ENCODE assay signal across 20 mouse cellular contexts in the genomic region with DNA sequence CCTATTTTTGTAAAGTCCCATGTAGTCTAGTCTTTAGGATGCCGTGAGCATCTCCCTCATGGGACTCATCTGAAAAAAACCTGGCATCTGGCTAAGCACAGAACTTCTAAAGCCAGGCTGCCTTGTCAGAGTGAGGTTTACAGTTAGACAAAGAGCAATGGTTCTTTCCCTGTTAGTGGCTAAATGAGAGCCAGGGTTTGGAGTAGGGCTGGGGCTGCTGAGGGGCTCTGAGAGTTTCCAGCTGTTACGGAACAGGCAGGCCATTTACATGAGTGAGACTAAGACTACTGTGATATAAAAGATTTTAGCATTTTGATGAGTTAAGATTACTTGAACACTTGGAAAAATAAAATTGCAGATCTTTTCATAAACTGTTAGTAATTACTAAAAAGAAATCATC.
DNase-seq lines count a peak whose midpoint lies in the region; ATAC-seq lines count a peak whose summit lies in the region.
"Had no signal": no experiment of that assay in that cellular context is flagged by ENCODE, and none has a peak within 500 bp of the region (broad histone marks: within the 10 kb centered on the region; RNA-seq: fewer than 3 reads in every experiment).

No protein-coding gene starts in this region.

- peak overlapping the region; percentile 40; the same call in 1 of the 2 replicates for H3K27ac ChIP-seq in embryonic facial prominence, embryonic 10.5 days (replicated peaks)
- H3K27ac ChIP-seq in limb, embryonic 13.5 days: no peak overlapping the region
- H3K27ac ChIP-seq: forebrain, embryonic 12.5 days; heart, embryonic 15.5 days; hindbrain, embryonic 13.5 days; liver, embryonic 15.5 days; midbrain, embryonic 13.5 days had no signal

- peak; percentile 57; the same call in 1 of the 2 replicates for ATAC-seq in limb, embryonic 13.5 days (ENCODE audit: low FRiP score, low read depth)
- ATAC-seq: midbrain, embryonic 13.5 days had no signal

- no peaks in the 10 kb centered on the region for H3K36me3 ChIP-seq in embryonic facial prominence, embryonic 10.5 days (replicated peaks)
- no peaks in the 10 kb centered on the region for H3K36me3 ChIP-seq in limb, embryonic 13.5 days
- H3K36me3 ChIP-seq: forebrain, embryonic 12.5 days; heart, embryonic 15.5 days; hindbrain, embryonic 13.5 days; liver, embryonic 15.5 days; midbrain, embryonic 13.5 days had no signal

- no peak overlapping the region for H3K4me3 ChIP-seq in embryonic facial prominence, embryonic 10.5 days
- no peak overlapping the region for H3K4me3 ChIP-seq in limb, embryonic 13.5 days
- H3K4me3 ChIP-seq: forebrain, embryonic 12.5 days; heart, embryonic 15.5 days; hindbrain, embryonic 13.5 days; liver, embryonic 15.5 days; midbrain, embryonic 13.5 days had no signal

- WGBS in embryonic facial prominence, embryonic 10.5 days: 52% methylated on average over 2 of the region's 2 CpGs
- WGBS in limb, embryonic 13.5 days: 29% methylated on average over 2 of the region's 2 CpGs

- H3K9ac ChIP-seq in limb, embryonic 13.5 days: no peak overlapping the region
- H3K9ac ChIP-seq: forebrain, embryonic 12.5 days; heart, embryonic 15.5 days; hindbrain, embryonic 13.5 days; liver, embryonic 15.5 days; midbrain, embryonic 13.5 days had no signal

- peak; percentile 10 for DNase-seq in kidney, postnatal 10 days
- no peak for DNase-seq in kidney, adult 9 months
- peak; percentile 45 for DNase-seq in embryo, embryonic 10.5 days (ENCODE audit: low spot score)
- DNase-seq in embryonic facial prominence, embryonic 10.5 days (ENCODE audit: low spot score): peak; percentile 31
- DNase-seq in right cerebral cortex, postnatal 36 days (ENCODE audit: low spot score in 2 of 2): no peak
- DNase-seq in cerebellum, adult 9-11 months: no peak
- DNase-seq: adrenal gland, adult 2 months; cerebellum, adult 11-12 months; cerebellum, postnatal 14 days; heart, postnatal 36 days; kidney, adult 11 months; liver; lung, postnatal 14 days; thymus, postnatal 25 days had no signal

- H3K27me3 ChIP-seq in embryonic facial prominence, embryonic 10.5 days (replicated peaks; ENCODE audit: low read depth, poor library complexity, severe bottlenecking): no peaks in the 10 kb centered on the region
- no peaks in the 10 kb centered on the region for H3K27me3 ChIP-seq in limb, embryonic 13.5 days
- H3K27me3 ChIP-seq: forebrain, embryonic 12.5 days; heart, embryonic 15.5 days; hindbrain, embryonic 13.5 days; liver, embryonic 15.5 days; midbrain, embryonic 13.5 days had no signal

- H3K4me2 ChIP-seq in limb, embryonic 13.5 days (replicated peaks): no peak overlapping the region
- H3K4me2 ChIP-seq: forebrain, embryonic 12.5 days; heart, embryonic 15.5 days; hindbrain, embryonic 13.5 days; liver, embryonic 15.5 days; midbrain, embryonic 13.5 days had no signal

- H3K4me1 ChIP-seq in embryonic facial prominence, embryonic 10.5 days: peaks cover 15% of the 10 kb centered on the region
- peaks cover 9% of the 10 kb centered on the region for H3K4me1 ChIP-seq in limb, embryonic 13.5 days
- H3K4me1 ChIP-seq: heart, embryonic 15.5 days; liver, embryonic 15.5 days had no signal

- no peaks in the 10 kb centered on the region for H3K9me3 ChIP-seq in embryonic facial prominence, embryonic 10.5 days
- H3K9me3 ChIP-seq in limb, embryonic 13.5 days: no peaks in the 10 kb centered on the region
- H3K9me3 ChIP-seq: forebrain, embryonic 12.5 days; heart, embryonic 15.5 days; hindbrain, embryonic 13.5 days; liver, embryonic 15.5 days; midbrain, embryonic 13.5 days had no signal

Comparison
In these comparisons a context has a peak if more than half of its experiments do, and no peak if none do; other contexts are left out.
1. DNase-seq: peak in kidney, postnatal 10 days (single experiment), embryo, embryonic 10.5 days (single experiment) and embryonic facial prominence, embryonic 10.5 days (single experiment); none in kidney, adult 9 months (single experiment), right cerebral cortex, postnatal 36 days (0 of 2) and cerebellum, adult 9-11 months (single experiment).